Mouse (Mus musculus) left cerebral cortex, adult 2 months (tissue): ENCODE results near the gene Ablim2. TPM values are rescaled to one million over a fixed set of nuclear protein-coding genes. Genes with fewer than 3 reads are reported as not detected.
A peak's percentile ranks its signal among the peaks of the same experiment; 100 is the strongest.

Experiments used
- DNase-seq, 2 experiments: peaks; one replicate each; pipeline ENCODE4 v3.0.0; 2021 to 2022; ENCODE audit warnings: low spot score in 2 of 2, mixed read lengths in 1 of 2; ENCODE audit errors: extremely low spot score in 1 of 2
- H3K27ac ChIP-seq: fragments of 200-600 bp; 2 replicates; pipeline ENCODE4 v1.8.1; 2022
- H3K4me3 ChIP-seq: fragments of 200-600 bp; 2 replicates; pipeline ENCODE4 v1.8.1; 2022
- CTCF ChIP-seq: fragments of 200-600 bp; IDR thresholded peaks from 2 replicates; pipeline ENCODE4 v1.8.1; 2022; ENCODE audit warnings: antibody characterized with exemption, mild to moderate bottlenecking, moderate library complexity
- intact Hi-C: fragments of 180-260 bp; cut with DNase I; formaldehyde crosslinking; loops from one replicate; pipeline ENCODE4 v1.15.1; 2025
- total RNA-seq, 2 experiments: library from RNA; stranded (reverse); gene quantifications; 2 replicates each; pipeline ENCODE4 v1.2.3; 2021

Gene Ablim2
- total RNA-seq, 2 experiments from 2014 or later = 191 to 208 TPM

- DNase-seq = no peak
- H3K27ac ChIP-seq = no peak overlapping the region
- intact Hi-C loops = loop anchor here (1.0 kb wide), 1 partner anchor 102 kb away; no protein-coding TSS in a partner anchor
- H3K4me3 ChIP-seq = no peak overlapping the region
- TF ChIP-seq CTCF = no peak
Observed at GRCm38 (mm10) chr5:35869973-35870372, 112.3 kb downstream of the Ablim2 start.

GRCm38 (mm10) chr5:35870408-35871012 lies 112.8 kb downstream of the Ablim2 start:
- Histone ChIP-seq H3K27ac (no peak overlapping the region), H3K4me3 (no peak overlapping the region)
- peak; percentile 91 for TF ChIP-seq CTCF
- intact Hi-C loops = loop anchor here (1.0 kb wide), 1 partner anchor 102 kb away; no protein-coding TSS in a partner anchor
- peak; percentile 63 to 69 for DNase-seq

GRCm38 (mm10) chr5:35873382-35873781 lies 115.7 kb downstream of the Ablim2 start:
- H3K27ac ChIP-seq = no peak overlapping the region
- intact Hi-C loops = no loop called here
- no peak for DNase-seq
- H3K4me3 ChIP-seq = no peak overlapping the region
- TF ChIP-seq CTCF = no peak

- no peak for DNase-seq
- TF ChIP-seq CTCF = no peak
- Histone ChIP-seq H3K27ac (no peak overlapping the region), H3K4me3 (no peak overlapping the region)
- intact Hi-C loops = no loop called here
Observed at GRCm38 (mm10) chr5:35876236-35876635, 118.6 kb downstream of the Ablim2 start.

- DNase-seq = peak; percentile 42 to 51
- Histone ChIP-seq H3K4me3 (no peak overlapping the region), H3K27ac (peak overlapping the region; percentile 45)
- no peak for TF ChIP-seq CTCF
- intact Hi-C loops = no loop called here
Observed at GRCm38 (mm10) chr5:35879199-35879598, 121.5 kb downstream of the Ablim2 start.

- intact Hi-C loops = no loop called here
- H3K4me3 ChIP-seq = no peak overlapping the region
- DNase-seq = no peak
- H3K27ac ChIP-seq = no peak overlapping the region
- no peak; the same call in 1 of the 2 replicates for TF ChIP-seq CTCF
Observed at GRCm38 (mm10) chr5:35882391-35882790, 124.7 kb downstream of the Ablim2 start.

- DNase-seq = peak; percentile 49 to 53
- Histone ChIP-seq H3K27ac (no peak overlapping the region), H3K4me3 (no peak overlapping the region)
- intact Hi-C loops = no loop called here
- peak; percentile 66 for TF ChIP-seq CTCF
Observed at GRCm38 (mm10) chr5:35884262-35884661, 126.6 kb downstream of the Ablim2 start.

GRCm38 (mm10) chr5:35884689-35885088 lies 127.0 kb downstream of the Ablim2 start:
- intact Hi-C loops = no loop called here
- no peak for DNase-seq
- Histone ChIP-seq H3K4me3 (no peak overlapping the region), H3K27ac (no peak overlapping the region)
- TF ChIP-seq CTCF = no peak

GRCm38 (mm10) chr5:35888959-35889358 lies 131.3 kb downstream of the Ablim2 start:
- TF ChIP-seq CTCF = peak; percentile 73
- Histone ChIP-seq H3K27ac (no peak overlapping the region), H3K4me3 (no peak overlapping the region)
- no peak for DNase-seq
- intact Hi-C loops = loop anchor here (1.0 kb wide), 1 partner anchor 86 kb away; no protein-coding TSS in a partner anchor

- H3K4me3 ChIP-seq = no peak overlapping the region
- H3K27ac ChIP-seq = no peak overlapping the region
- no peak for TF ChIP-seq CTCF
- no peak for DNase-seq
- intact Hi-C loops = loop anchor here (1.0 kb wide), 1 partner anchor 86 kb away; no protein-coding TSS in a partner anchor
Observed at GRCm38 (mm10) chr5:35889641-35890040, 132.0 kb downstream of the Ablim2 start.

- H3K4me3 ChIP-seq = no peak overlapping the region
- no peak for DNase-seq
- H3K27ac ChIP-seq = no peak overlapping the region
- no peak for TF ChIP-seq CTCF
- intact Hi-C loops = no loop called here
Observed at GRCm38 (mm10) chr5:35890985-35891730, 133.5 kb downstream of the Ablim2 start.

GRCm38 (mm10) chr5:35892363-35892762 lies 134.7 kb downstream of the Ablim2 start:
- Histone ChIP-seq H3K4me3 (no peak overlapping the region; the same call in 1 of the 2 replicates), H3K27ac (no peak overlapping the region)
- no peak for DNase-seq
- intact Hi-C loops = no loop called here
- TF ChIP-seq CTCF = no peak
